Mouse (Mus musculus): ENCODE measurements around the gene Scimp.
"Not testable (repeated sequence)": the region's sequence is repeated elsewhere in the genome, so short reads cannot be mapped to it uniquely, and the experiment has no call there.

The Scimp gene

DNA sequence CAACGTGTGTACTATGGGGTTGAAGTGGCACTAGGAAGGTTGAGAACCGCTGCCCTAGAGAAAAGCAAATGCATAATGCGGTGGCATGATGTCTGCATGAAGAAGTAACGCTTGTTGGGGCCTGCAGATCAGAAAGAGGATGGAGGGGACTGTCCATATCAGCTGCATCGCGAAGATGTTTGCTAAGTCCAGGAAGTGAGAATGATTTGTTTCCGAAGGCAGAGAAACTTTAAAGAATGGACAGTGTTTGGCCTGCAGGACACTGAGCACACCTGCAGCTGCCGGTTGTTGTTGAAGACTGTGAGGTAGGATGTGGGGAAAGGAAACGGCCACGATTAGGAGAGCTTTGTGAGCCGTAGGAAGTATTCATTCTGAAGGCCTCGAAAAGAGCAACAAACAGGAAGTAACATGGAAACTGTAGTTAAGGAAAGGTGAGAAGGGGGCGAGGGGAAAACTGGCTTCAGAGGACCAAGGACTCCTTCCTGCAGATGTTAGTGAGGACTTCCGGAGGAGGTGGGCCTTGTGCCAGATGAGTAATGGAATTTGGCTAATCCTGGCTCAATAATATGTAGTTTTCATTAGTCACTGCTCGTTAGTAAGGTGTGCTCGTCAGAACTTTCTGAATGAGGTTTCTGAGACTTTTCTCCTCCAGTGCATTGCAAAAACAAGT, 46.5 kb downstream of the Scimp start:
- Histone ChIP-seq H3K36me3 (ENCODE audit: control insufficient read depth, insufficient read depth, low read length, poor library complexity, severe bottlenecking) (no peaks in the 10 kb centered on the region), H3K27me3 (ENCODE audit: control insufficient read depth, insufficient read depth, low read length, poor library complexity, severe bottlenecking) (no peaks in the 10 kb centered on the region)
- peak; percentile 25 for DNase-seq (ENCODE audit: low read depth, low spot score)

DNA sequence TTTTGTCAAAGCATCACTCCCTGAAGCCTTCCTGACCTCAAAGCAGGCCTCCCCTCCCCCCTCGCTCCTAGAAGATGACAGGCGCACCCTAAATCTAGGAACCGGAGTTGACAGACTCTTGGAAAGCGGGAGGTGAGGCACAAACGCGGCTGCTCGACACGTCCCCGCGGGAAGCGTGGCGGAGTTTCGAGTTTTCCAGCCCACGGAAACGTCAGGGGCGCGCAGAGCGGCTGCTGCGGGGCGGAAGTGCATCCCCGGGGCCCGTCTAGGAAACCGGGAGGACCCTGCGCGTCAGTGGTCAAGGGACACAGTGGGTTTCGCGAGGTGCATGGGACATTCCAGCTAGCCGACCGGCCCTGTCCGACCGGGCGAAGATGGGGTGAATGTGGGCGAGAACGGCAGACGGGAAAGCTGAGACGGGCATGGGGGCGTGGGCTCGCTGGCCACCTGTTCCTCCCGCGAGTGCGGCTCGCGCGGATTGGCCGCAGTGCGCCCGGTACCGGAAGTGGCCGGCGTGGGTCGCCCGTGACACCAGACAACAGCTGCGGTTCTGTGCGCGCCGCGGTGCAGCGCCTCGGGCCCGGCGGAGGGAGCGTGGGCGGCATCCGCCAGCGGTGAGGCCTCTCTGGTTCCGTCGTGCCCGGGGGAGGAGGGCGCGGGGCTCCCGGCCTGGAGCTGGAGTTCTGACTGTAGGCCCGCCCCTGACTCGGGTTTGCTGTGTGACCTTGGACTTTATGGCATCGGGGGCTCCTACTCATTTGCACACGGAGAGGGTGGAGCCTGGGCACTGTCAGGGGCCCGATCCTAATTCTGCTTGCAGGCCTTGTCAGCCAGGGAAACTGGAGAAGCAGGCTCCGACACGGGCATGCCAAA, 48.2 kb downstream of the Scimp start, which contains the start of gene Zfp3:
Zfp3 (plus strand) TSS at position 274 of the 873 bp plus-strand sequence.
- peak; percentile 81 for DNase-seq (ENCODE audit: low read depth, low spot score)
- Histone ChIP-seq H3K36me3 (ENCODE audit: control insufficient read depth, insufficient read depth, low read length, poor library complexity, severe bottlenecking) (no peaks in the 10 kb centered on the region), H3K27me3 (ENCODE audit: control insufficient read depth, insufficient read depth, low read length, poor library complexity, severe bottlenecking) (no peaks in the 10 kb centered on the region)

DNA sequence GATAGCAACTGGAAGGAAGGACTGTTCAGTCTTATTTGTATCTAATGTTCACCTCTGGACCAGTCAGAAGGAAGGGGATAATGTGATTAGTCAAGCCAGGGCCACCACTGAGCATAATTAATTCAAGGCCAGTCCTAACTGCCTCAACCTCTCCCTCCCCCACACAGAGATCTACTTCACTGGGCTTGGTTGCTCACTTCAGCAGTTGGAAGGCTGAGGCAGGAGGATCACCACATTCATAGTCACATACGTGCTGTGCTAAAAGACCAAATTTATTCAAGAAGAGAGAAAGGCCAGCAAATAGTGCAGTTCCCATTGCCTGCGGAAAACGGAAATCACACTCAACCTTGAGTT, 48.8 kb downstream of the Scimp start:
- Histone ChIP-seq H3K36me3 (ENCODE audit: control insufficient read depth, insufficient read depth, low read length, poor library complexity, severe bottlenecking) (no peaks in the 10 kb centered on the region), H3K27me3 (ENCODE audit: control insufficient read depth, insufficient read depth, low read length, poor library complexity, severe bottlenecking) (no peaks in the 10 kb centered on the region)
- DNase-seq (ENCODE audit: low read depth, low spot score) = no peak

DNA sequence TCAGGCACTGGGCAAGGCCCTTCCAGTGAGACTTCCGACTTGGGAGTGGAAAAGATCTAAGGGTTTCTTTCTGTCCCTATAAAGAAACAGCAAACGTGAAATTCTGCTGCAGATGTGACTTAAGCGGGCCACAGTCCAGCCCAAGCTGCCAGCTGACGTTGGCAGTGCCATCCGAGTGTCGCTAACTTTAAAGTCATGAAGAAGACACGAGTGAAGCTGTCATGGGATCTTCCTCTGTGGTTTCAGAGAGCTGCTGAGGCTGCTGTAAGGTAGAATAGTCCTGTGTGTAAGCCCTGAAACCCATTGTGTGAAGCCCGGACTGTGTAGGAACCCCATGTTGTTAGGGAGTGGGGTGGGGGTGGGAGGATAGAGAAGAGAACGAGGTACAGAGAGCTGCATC, 49.7 kb downstream of the Scimp start:
- DNase-seq (ENCODE audit: low read depth, low spot score) = peak; percentile 22
- H3K36me3 ChIP-seq (ENCODE audit: control insufficient read depth, insufficient read depth, low read length, poor library complexity, severe bottlenecking) = no peaks in the 10 kb centered on the region
- no peaks in the 10 kb centered on the region for H3K27me3 ChIP-seq (ENCODE audit: control insufficient read depth, insufficient read depth, low read length, poor library complexity, severe bottlenecking)

DNA sequence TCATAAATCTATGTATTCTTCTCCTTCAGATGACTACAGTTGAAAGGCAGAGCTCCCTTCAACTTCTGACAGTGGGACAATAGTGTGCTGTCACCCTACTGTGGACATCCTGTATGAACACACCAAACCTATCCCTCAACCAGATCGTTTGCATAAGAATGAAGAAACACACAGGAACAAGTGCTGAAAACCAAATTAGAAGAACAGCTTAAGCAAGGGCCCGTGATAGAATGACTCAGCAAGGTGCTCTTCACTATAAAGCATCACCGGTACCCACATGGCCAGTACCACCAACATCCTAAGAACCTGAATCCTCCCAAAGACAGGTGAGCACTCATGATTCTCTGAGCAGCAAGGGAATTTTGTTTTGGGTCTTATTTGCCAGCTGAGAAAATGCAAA, 51.9 kb downstream of the Scimp start:
- not testable (repeated sequence) for DNase-seq (ENCODE audit: low read depth, low spot score); H3K36me3 ChIP-seq (ENCODE audit: control insufficient read depth, insufficient read depth, low read length, poor library complexity, severe bottlenecking); H3K27me3 ChIP-seq (ENCODE audit: control insufficient read depth, insufficient read depth, low read length, poor library complexity, severe bottlenecking)

DNA sequence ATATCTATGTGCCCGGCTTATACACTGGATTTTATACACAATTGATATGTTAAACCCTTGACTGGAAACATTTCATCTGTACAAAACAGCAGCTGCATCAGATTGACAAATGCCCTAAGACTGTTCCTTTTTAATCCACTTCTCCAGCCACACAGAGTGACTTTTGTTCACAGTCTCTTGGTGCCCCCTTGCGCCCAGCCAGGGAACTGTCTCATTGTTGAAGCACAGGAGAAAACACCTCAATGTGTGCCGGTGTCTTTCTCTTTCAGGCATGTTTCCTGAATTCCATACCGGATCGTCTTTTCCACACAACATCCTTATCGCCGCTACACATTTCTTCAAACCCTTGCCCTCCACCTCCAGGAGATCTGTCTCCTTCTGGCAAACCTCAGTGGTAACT, 56.7 kb downstream of the Scimp start:
- peak; percentile 88 for DNase-seq (ENCODE audit: low read depth, low spot score)
- Histone ChIP-seq H3K27me3 (ENCODE audit: control insufficient read depth, insufficient read depth, low read length, poor library complexity, severe bottlenecking) (no peaks in the 10 kb centered on the region), H3K36me3 (ENCODE audit: control insufficient read depth, insufficient read depth, low read length, poor library complexity, severe bottlenecking) (no peaks in the 10 kb centered on the region)

DNA sequence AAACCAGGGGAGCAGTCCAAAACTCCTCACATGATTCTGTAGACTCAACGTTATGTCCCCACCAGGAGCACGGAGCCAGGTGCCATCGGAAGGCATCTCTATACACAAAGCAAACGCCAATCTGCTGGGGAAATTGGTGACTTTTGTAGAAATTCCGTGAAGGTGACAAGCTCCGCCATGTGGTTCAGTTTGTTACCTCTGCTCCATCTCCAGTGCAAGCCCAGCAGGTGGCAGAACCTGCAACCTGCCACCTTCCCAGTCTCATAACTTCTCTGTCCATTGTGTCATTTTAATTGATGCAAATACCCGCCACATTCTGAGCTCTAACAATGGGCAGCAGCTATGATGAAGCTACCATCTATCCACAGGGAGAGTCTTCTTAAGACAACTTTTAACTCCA, 57.4 kb downstream of the Scimp start:
- DNase-seq (ENCODE audit: low read depth, low spot score) = no peak
- Histone ChIP-seq H3K27me3 (ENCODE audit: control insufficient read depth, insufficient read depth, low read length, poor library complexity, severe bottlenecking) (no peaks in the 10 kb centered on the region), H3K36me3 (ENCODE audit: control insufficient read depth, insufficient read depth, low read length, poor library complexity, severe bottlenecking) (no peaks in the 10 kb centered on the region)

DNA sequence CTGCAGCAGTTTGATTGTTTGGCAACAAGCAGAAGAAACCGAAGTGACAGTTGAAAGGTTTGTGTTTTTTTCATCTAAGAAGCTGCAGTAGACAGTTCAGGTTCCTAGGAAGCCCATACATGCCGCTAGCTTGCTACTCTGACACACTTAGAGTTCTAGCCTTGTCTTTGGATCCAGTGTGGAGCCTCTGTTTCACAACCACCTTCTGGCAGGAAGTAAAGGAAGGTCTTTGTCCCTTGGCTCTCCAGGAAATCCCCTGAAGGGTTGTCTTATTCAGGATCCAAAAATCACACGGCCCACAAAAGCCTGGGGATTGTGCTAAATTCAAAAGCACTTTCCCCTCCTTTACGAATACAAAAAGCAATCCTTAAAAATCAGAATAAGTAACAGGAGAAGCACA, 57.9 kb downstream of the Scimp start:
- Histone ChIP-seq H3K36me3 (ENCODE audit: control insufficient read depth, insufficient read depth, low read length, poor library complexity, severe bottlenecking) (no peaks in the 10 kb centered on the region), H3K27me3 (ENCODE audit: control insufficient read depth, insufficient read depth, low read length, poor library complexity, severe bottlenecking) (no peaks in the 10 kb centered on the region)
- no peak for DNase-seq (ENCODE audit: low read depth, low spot score)

DNA sequence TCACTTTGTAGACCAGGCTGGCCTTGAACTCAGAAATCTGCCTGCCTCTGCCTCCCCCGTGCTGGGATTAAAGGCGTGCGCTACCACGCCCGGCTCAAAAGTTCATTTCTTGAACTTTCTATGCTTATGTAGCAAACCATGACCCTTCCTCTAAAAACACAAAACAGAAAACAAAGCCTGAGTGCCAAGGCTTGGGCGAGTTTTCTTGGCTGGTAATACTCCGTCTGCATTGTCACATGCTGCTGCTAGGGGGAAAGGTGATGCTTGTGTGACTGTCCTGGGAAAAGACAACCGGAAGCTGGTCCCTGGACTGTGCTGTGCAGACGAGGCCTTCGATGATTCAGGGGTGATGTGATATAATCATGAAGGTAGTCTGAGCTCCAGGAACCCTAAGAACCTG, 59.2 kb downstream of the Scimp start:
- no peaks in the 10 kb centered on the region for H3K36me3 ChIP-seq (ENCODE audit: control insufficient read depth, insufficient read depth, low read length, poor library complexity, severe bottlenecking)
- DNase-seq (ENCODE audit: low read depth, low spot score) = no peak

DNA sequence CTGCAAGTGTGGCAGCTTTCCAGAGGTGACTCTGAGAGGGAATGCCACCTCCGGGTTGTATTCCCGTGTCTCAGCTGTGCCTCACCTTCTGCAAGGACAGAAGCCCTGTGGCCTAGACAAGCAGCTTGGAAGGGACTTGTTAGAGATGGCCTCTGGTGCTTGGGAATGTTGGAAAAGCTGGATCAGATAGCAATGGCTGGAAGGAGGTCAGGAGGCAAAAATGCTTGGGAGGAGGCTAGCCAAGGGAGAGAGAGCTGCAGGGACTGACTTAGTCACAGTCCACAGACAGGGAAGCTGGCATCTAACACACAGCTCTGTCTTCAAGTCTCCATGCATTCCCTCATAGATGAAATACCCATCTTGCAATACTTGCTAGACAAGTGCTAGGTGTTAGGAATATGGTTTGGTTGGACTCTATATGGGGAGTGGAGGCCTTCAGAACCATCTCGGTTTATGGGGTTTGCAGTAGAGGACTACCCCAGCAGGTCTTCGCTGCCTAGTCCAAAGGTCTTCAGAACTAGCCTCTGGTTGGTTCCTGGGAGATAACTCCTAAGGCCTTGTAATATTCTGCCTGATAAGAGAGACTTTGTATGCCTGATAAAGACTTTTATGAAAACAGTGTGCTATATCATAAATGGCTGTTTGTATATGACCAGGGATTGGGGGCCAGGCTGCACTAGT, 59.9 kb downstream of the Scimp start:
- no peaks in the 10 kb centered on the region for H3K27me3 ChIP-seq (ENCODE audit: control insufficient read depth, insufficient read depth, low read length, poor library complexity, severe bottlenecking)
- no peak for DNase-seq (ENCODE audit: low read depth, low spot score)
- H3K36me3 ChIP-seq (ENCODE audit: control insufficient read depth, insufficient read depth, low read length, poor library complexity, severe bottlenecking) = no peaks in the 10 kb centered on the region

More for the DNA sequence above, 59.2 kb downstream of the Scimp start:
- H3K27me3 ChIP-seq (ENCODE audit: control insufficient read depth, insufficient read depth, low read length, poor library complexity, severe bottlenecking) = no peaks in the 10 kb centered on the region

DNA sequence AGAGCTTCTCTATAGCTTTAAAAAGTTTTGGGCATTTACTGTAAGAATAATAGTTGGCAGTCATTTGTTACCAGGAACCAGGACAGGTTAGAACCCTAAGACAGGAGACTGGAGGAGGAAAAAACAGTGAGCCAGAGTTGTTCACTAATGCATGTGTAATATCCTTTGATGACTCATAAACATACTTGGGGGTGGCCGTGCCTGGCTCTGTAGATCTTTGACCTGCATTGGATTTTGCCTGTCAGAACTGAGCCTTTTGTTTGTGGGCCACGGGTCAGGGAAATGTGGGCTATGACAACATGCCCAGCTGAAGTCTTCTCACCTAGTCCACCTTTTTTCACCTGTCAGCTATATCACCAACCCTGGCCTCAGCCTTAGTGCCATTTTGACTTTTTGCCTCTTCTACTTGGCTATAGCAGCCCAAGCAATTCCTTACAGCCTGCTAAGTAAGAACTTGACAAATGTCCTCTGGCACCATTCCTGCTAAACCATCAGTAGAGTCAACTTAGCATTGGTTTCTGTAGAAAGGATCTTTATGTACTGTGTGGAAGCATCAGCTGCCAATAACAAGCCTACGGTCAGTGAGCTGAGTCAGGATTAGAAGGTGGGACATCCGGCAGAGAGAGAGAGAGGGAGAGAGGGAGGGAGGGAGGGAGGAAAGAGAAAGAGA, 64.4 kb downstream of the Scimp start:
- Histone ChIP-seq H3K27me3 (ENCODE audit: control insufficient read depth, insufficient read depth, low read length, poor library complexity, severe bottlenecking) (no peaks in the 10 kb centered on the region), H3K36me3 (ENCODE audit: control insufficient read depth, insufficient read depth, low read length, poor library complexity, severe bottlenecking) (no peaks in the 10 kb centered on the region)
- DNase-seq (ENCODE audit: low read depth, low spot score) = no peak

DNA sequence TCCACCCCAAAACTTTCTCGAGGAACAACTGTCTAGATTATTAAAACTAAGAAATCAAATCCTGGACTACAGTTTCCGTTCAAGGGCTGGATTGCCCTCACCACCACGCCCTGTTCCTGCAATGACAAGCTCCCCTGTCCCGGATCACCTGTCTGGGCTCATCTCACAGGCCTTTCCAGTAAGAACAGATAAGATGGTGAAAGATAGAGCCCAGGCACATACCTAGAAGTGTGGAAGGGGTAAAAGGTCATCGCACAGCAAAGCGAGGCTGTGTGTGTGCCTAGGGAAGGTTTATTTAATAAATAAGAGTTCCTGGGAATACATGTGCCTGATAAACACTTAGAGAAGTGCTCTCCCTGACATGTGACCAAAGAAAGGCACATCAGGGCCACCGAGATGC, 66.8 kb downstream of the Scimp start:
- H3K36me3 ChIP-seq (ENCODE audit: control insufficient read depth, insufficient read depth, low read length, poor library complexity, severe bottlenecking) = no peaks in the 10 kb centered on the region
- DNase-seq (ENCODE audit: low read depth, low spot score) = no peak
- H3K27me3 ChIP-seq (ENCODE audit: control insufficient read depth, insufficient read depth, low read length, poor library complexity, severe bottlenecking) = no peaks in the 10 kb centered on the region

DNA sequence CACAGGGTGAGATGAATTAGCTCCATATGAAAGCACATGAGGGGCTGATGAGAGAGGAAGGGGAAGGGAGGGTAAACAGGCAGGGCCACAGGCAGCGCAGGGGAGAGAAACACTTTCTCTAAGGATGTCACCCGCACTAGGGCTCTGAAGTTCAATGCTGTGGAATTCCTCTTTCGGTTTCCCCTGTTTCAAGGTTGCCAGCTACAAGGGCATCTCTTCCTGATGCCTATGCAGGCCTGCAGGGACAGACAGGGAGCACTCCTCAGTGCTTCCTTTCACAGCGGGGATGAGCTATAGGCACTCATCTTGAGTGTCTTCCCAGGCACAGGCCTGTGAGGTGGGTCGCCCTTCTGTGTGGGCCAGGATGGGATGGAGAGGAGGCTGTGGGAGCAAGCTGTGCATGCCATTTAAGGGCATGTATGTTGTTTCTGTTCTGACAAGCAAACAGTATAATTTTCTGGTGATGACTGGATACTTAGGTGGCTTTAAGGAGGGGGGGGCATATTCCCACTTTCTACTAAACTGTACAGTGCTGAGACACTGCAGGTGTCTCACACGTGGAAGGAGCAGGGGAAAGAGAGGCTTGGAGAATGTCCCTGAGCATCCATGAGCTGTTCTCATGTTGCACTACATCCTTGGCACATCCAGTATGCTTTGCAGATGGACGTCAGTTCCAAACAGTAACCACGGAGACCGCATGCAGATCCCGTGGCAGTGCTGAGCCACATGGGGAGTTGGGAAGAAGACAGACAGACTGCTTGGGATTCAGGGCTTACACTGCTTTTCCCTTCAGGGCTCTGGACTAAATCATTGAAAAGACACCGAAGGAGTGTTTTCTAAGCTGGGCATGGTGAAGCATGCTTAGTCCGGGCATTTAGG, 69.6 kb downstream of the Scimp start:
- H3K36me3 ChIP-seq (ENCODE audit: control insufficient read depth, insufficient read depth, low read length, poor library complexity, severe bottlenecking) = no peaks in the 10 kb centered on the region
- DNase-seq (ENCODE audit: low read depth, low spot score) = no peak

DNA sequence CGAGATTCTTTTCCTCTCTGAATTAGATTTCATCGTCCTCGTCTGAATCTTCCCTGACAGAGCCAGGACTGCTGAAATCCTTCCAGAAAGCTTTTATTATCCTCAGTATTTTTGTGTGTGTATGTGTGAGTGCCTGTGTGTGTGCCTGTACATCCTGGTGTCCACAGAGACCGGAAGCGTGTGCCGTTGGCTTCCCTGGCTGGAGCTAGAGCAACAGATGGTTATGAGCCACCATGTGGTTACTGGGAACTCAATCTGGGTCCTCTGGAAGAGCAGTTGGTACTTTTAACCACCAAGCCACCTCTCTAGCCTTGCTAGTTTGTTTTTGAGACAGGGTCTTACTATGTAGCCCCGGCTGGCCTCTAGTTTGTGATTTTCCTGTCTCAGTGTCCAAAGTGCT, 70.3 kb downstream of the Scimp start:
- Histone ChIP-seq H3K27me3 (ENCODE audit: control insufficient read depth, insufficient read depth, low read length, poor library complexity, severe bottlenecking) (no peaks in the 10 kb centered on the region), H3K36me3 (ENCODE audit: control insufficient read depth, insufficient read depth, low read length, poor library complexity, severe bottlenecking) (no peaks in the 10 kb centered on the region)
- no peak for DNase-seq (ENCODE audit: low read depth, low spot score)

More for the DNA sequence above, 69.6 kb downstream of the Scimp start:
- H3K27me3 ChIP-seq (ENCODE audit: control insufficient read depth, insufficient read depth, low read length, poor library complexity, severe bottlenecking) = no peaks in the 10 kb centered on the region
